ENCODE assay signal across 8 mouse cellular contexts in genomic region chr2:115859371-115860140, GRCm38 (mm10).
DNase-seq lines count a peak whose midpoint lies in the region; ATAC-seq lines count a peak whose summit lies in the region.

No protein-coding gene starts in this region.

- peaks cover 70% of the 10 kb centered on the region for H3K4me1 ChIP-seq in embryonic facial prominence, embryonic 10.5 days
- H3K4me1 ChIP-seq in hindbrain, embryonic 16.5 days (ENCODE audit: control insufficient read depth, insufficient read depth, low read depth, low read length): peaks cover 15% of the 10 kb centered on the region
- H3K4me1 ChIP-seq in liver, embryonic 12.5 days: 0 out of 2 replicates have a peak, but pooled peaks cover 10% of the 10 kb centered on the region

- H3K27me3 ChIP-seq in embryonic facial prominence, embryonic 10.5 days (replicated peaks; ENCODE audit: low read depth, poor library complexity, severe bottlenecking): peaks cover 69% of the 10 kb centered on the region
- H3K27me3 ChIP-seq in hindbrain, embryonic 16.5 days (replicated peaks; ENCODE audit: control insufficient read depth, insufficient read depth, low read length): peaks cover 2% of the 10 kb centered on the region; the same call in 1 of the 2 replicates
- H3K27me3 ChIP-seq in liver, embryonic 12.5 days (replicated peaks): peaks cover 72% of the 10 kb centered on the region

- H3K9me3 ChIP-seq in embryonic facial prominence, embryonic 10.5 days: no peaks in the 10 kb centered on the region
- no peaks in the 10 kb centered on the region for H3K9me3 ChIP-seq in hindbrain, embryonic 16.5 days (ENCODE audit: control insufficient read depth, low read length)
- no peaks in the 10 kb centered on the region for H3K9me3 ChIP-seq in liver, embryonic 12.5 days (replicated peaks)

- peaks cover 16% of the 10 kb centered on the region for H3K36me3 ChIP-seq in embryonic facial prominence, embryonic 10.5 days (replicated peaks)
- H3K36me3 ChIP-seq in hindbrain, embryonic 16.5 days (ENCODE audit: control insufficient read depth, insufficient read depth, low read length): peaks cover 4% of the 10 kb centered on the region; the same call in 1 of the 2 replicates
- no peaks in the 10 kb centered on the region for H3K36me3 ChIP-seq in liver, embryonic 12.5 days

- ATAC-seq in hindbrain, embryonic 16.5 days: peak; percentile 86
- peak; percentile 8; the same call in 1 of the 2 replicates for ATAC-seq in liver, embryonic 12.5 days

- H3K9ac ChIP-seq in hindbrain, embryonic 16.5 days (ENCODE audit: low read depth, low read length): peak overlapping the region; percentile 13; the same call in 1 of the 2 replicates
- H3K9ac ChIP-seq in liver, embryonic 12.5 days: no peak overlapping the region

- H3K27ac ChIP-seq in embryonic facial prominence, embryonic 10.5 days (replicated peaks): peak overlapping the region; percentile 85
- H3K27ac ChIP-seq in hindbrain, embryonic 16.5 days (ENCODE audit: low read depth, low read length): peak overlapping the region; percentile 80
- H3K27ac ChIP-seq in liver, embryonic 12.5 days: no peak overlapping the region

- under 1% methylated on average over 27 of the region's 27 CpGs for WGBS in embryonic facial prominence, embryonic 10.5 days
- under 1% methylated on average over 24 of the region's 27 CpGs for WGBS in hindbrain, embryonic 16.5 days
- WGBS in liver, embryonic 12.5 days (ENCODE audit: insufficient replicate concordance): under 1% methylated on average over 27 of the region's 27 CpGs

- peak overlapping the region; percentile 46 for H3K4me2 ChIP-seq in hindbrain, embryonic 16.5 days (ENCODE audit: low read length)
- H3K4me2 ChIP-seq in liver, embryonic 12.5 days: peak overlapping the region; percentile 58

- peak; percentile 36 for DNase-seq in ovary, postnatal 14 days (ENCODE audit: low spot score)
- no peak for DNase-seq in ovary, postnatal 10 days (ENCODE audit: low spot score)
- peak; percentile 88 for DNase-seq in embryonic facial prominence, embryonic 10.5 days (ENCODE audit: low spot score)
- DNase-seq in testis, postnatal 10 days (ENCODE audit: low spot score): peak; percentile 45
- no peak for DNase-seq in thymus, adult 18-20 months
- DNase-seq in T-cell, adult 2 months (ENCODE audit: low spot score): no peak

- H3K4me3 ChIP-seq in embryonic facial prominence, embryonic 10.5 days: peak overlapping the region; percentile 55
- H3K4me3 ChIP-seq in hindbrain, embryonic 16.5 days (ENCODE audit: low read length): peak overlapping the region; percentile 8
- peak overlapping the region; percentile 15 for H3K4me3 ChIP-seq in liver, embryonic 12.5 days

Comparison
In these comparisons a context has a peak if more than half of its experiments do, and no peak if none do; other contexts are left out.
1. DNase-seq: peak in ovary, postnatal 14 days (single experiment), embryonic facial prominence, embryonic 10.5 days (single experiment) and testis, postnatal 10 days (single experiment); none in ovary, postnatal 10 days (single experiment), thymus, adult 18-20 months (0 of 2) and T-cell, adult 2 months (single experiment).
2. Peak in every context shown above with its lines, with median percentiles within 50 percentile points of each other: H3K4me3 ChIP-seq.